ENCODE assay signal across 23 mouse cellular contexts in the genomic region with DNA sequence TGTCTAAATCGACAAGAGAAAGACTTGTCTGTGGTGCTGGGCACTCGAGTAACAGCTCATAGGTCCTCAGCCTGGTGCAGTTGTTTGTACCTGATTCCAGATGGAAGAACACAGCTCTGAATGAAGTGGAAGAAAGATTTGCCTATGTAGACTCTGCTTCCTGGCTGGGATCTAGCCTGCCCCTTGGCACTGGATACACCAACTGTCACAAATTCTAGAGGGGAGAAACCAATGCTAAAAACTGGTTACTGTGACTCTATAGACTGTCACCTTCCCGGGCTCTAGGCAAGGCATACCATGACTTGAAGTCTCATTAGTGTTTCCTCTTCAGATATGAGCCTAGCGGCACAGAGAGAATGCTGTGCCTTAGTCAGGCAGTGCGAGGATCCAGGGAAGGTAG.
DNase-seq lines count a peak whose midpoint lies in the region; ATAC-seq lines count a peak whose summit lies in the region.
"Had no signal": no experiment of that assay in that cellular context is flagged by ENCODE, and none has a peak within 500 bp of the region (broad histone marks: within the 10 kb centered on the region; RNA-seq: fewer than 3 reads in every experiment).

No protein-coding gene starts in this region.

- no peaks in the 10 kb centered on the region for H3K27me3 ChIP-seq in forebrain, embryonic 15.5 days
- no peaks in the 10 kb centered on the region for H3K27me3 ChIP-seq in forebrain, embryonic 11.5 days (ENCODE audit: control insufficient read depth, insufficient read depth, low read length)
- no peaks in the 10 kb centered on the region for H3K27me3 ChIP-seq in hindbrain, embryonic 13.5 days
- no peaks in the 10 kb centered on the region for H3K27me3 ChIP-seq in hindbrain, embryonic 14.5 days (ENCODE audit: control insufficient read depth, insufficient read depth, low read length)
- no peaks in the 10 kb centered on the region for H3K27me3 ChIP-seq in midbrain, embryonic 14.5 days (ENCODE audit: control insufficient read depth, insufficient read depth, low read length)
- no peaks in the 10 kb centered on the region for H3K27me3 ChIP-seq in midbrain, embryonic 10.5 days (ENCODE audit: low read depth, poor library complexity, severe bottlenecking)
- H3K27me3 ChIP-seq: forebrain, embryonic 12.5 days; heart, embryonic 12.5 days; heart, embryonic 15.5 days; hindbrain, embryonic 15.5 days had no signal

- H3K36me3 ChIP-seq in forebrain, embryonic 15.5 days: no peaks in the 10 kb centered on the region
- H3K36me3 ChIP-seq in forebrain, embryonic 11.5 days (ENCODE audit: control insufficient read depth, insufficient read depth, low read length): no peaks in the 10 kb centered on the region
- no peaks in the 10 kb centered on the region for H3K36me3 ChIP-seq in hindbrain, embryonic 13.5 days
- H3K36me3 ChIP-seq in hindbrain, embryonic 14.5 days (replicated peaks; ENCODE audit: control insufficient read depth, insufficient read depth): no peaks in the 10 kb centered on the region
- no peaks in the 10 kb centered on the region for H3K36me3 ChIP-seq in midbrain, embryonic 14.5 days (ENCODE audit: control insufficient read depth, insufficient read depth, low read length)
- H3K36me3 ChIP-seq in midbrain, embryonic 10.5 days: no peaks in the 10 kb centered on the region
- H3K36me3 ChIP-seq: forebrain, embryonic 12.5 days; heart, embryonic 12.5 days; heart, embryonic 15.5 days; hindbrain, embryonic 10.5 days; hindbrain, embryonic 15.5 days had no signal

- no peak overlapping the region for H3K9ac ChIP-seq in forebrain, embryonic 15.5 days (replicated peaks)
- H3K9ac ChIP-seq in forebrain, embryonic 11.5 days (ENCODE audit: low read length): no peak overlapping the region
- no peak overlapping the region for H3K9ac ChIP-seq in hindbrain, embryonic 13.5 days
- H3K9ac ChIP-seq in hindbrain, embryonic 14.5 days: no peak overlapping the region
- no peak overlapping the region for H3K9ac ChIP-seq in midbrain, embryonic 14.5 days (replicated peaks; ENCODE audit: low read length)
- H3K9ac ChIP-seq: forebrain, embryonic 12.5 days; heart, embryonic 12.5 days; heart, embryonic 15.5 days; hindbrain, embryonic 15.5 days had no signal

- ATAC-seq in forebrain, embryonic 15.5 days (replicated peaks): no peak
- ATAC-seq in forebrain, embryonic 11.5 days (replicated peaks; ENCODE audit: low FRiP score): no peak
- ATAC-seq in hindbrain, embryonic 13.5 days (ENCODE audit: low FRiP score): no peak
- no peak for ATAC-seq in hindbrain, embryonic 14.5 days (ENCODE audit: low FRiP score)
- ATAC-seq in midbrain, embryonic 14.5 days (ENCODE audit: low FRiP score, low TSS enrichment): no peak
- ATAC-seq: intestine, postnatal 0 days had no signal

- no peak overlapping the region for H3K4me3 ChIP-seq in forebrain, embryonic 15.5 days
- H3K4me3 ChIP-seq in forebrain, embryonic 11.5 days (ENCODE audit: low read depth, low read length): no peak overlapping the region
- no peak overlapping the region for H3K4me3 ChIP-seq in hindbrain, embryonic 13.5 days
- H3K4me3 ChIP-seq in hindbrain, embryonic 14.5 days (replicated peaks; ENCODE audit: low read length): no peak overlapping the region
- no peak overlapping the region for H3K4me3 ChIP-seq in midbrain, embryonic 14.5 days (replicated peaks; ENCODE audit: low read depth, low read length)
- H3K4me3 ChIP-seq in midbrain, embryonic 10.5 days: no peak overlapping the region
- H3K4me3 ChIP-seq: forebrain, embryonic 12.5 days; heart, embryonic 12.5 days; heart, embryonic 15.5 days; hindbrain, embryonic 10.5 days; hindbrain, embryonic 15.5 days had no signal

- H3K27ac ChIP-seq in forebrain, embryonic 15.5 days (replicated peaks): peak overlapping the region; percentile 71
- H3K27ac ChIP-seq in forebrain, embryonic 11.5 days (ENCODE audit: low read depth, low read length): no peak overlapping the region
- peak overlapping the region; percentile 26; the same call in 1 of the 2 replicates for H3K27ac ChIP-seq in hindbrain, embryonic 13.5 days
- H3K27ac ChIP-seq in hindbrain, embryonic 14.5 days: no peak overlapping the region
- H3K27ac ChIP-seq in midbrain, embryonic 14.5 days (replicated peaks; ENCODE audit: low read depth, low read length): peak overlapping the region; percentile 65
- no peak overlapping the region; the same call in 1 of the 2 replicates for H3K27ac ChIP-seq in midbrain, embryonic 10.5 days (replicated peaks)
- H3K27ac ChIP-seq: forebrain, embryonic 12.5 days; heart, embryonic 15.5 days; hindbrain, embryonic 10.5 days; hindbrain, embryonic 15.5 days had no signal

- H3K4me1 ChIP-seq in forebrain, embryonic 15.5 days: peaks cover 19% of the 10 kb centered on the region
- no peaks in the 10 kb centered on the region for H3K4me1 ChIP-seq in forebrain, embryonic 11.5 days (replicated peaks; ENCODE audit: control insufficient read depth, insufficient read depth, low read length)
- H3K4me1 ChIP-seq in hindbrain, embryonic 13.5 days (replicated peaks): peaks cover 9% of the 10 kb centered on the region
- H3K4me1 ChIP-seq in hindbrain, embryonic 14.5 days (replicated peaks; ENCODE audit: control insufficient read depth, insufficient read depth, low read length): 0 out of 2 replicates have a peak, but pooled peaks cover 6% of the 10 kb centered on the region
- no peaks in the 10 kb centered on the region for H3K4me1 ChIP-seq in midbrain, embryonic 14.5 days (ENCODE audit: control insufficient read depth, insufficient read depth, low read length)
- peaks cover 10% of the 10 kb centered on the region for H3K4me1 ChIP-seq in midbrain, embryonic 10.5 days
- H3K4me1 ChIP-seq: heart, embryonic 12.5 days; heart, embryonic 15.5 days had no signal

- H3K4me2 ChIP-seq in forebrain, embryonic 15.5 days (replicated peaks): no peak overlapping the region
- H3K4me2 ChIP-seq in forebrain, embryonic 11.5 days (ENCODE audit: low read depth, low read length, severe bottlenecking): no peak overlapping the region
- H3K4me2 ChIP-seq in hindbrain, embryonic 13.5 days: no peak overlapping the region
- H3K4me2 ChIP-seq in hindbrain, embryonic 14.5 days (replicated peaks): no peak overlapping the region
- H3K4me2 ChIP-seq in midbrain, embryonic 14.5 days (ENCODE audit: low read length): no peak overlapping the region
- H3K4me2 ChIP-seq: forebrain, embryonic 12.5 days; heart, embryonic 12.5 days; heart, embryonic 15.5 days; hindbrain, embryonic 15.5 days had no signal

- H3K9me3 ChIP-seq in forebrain, embryonic 15.5 days: no peaks in the 10 kb centered on the region
- H3K9me3 ChIP-seq in forebrain, embryonic 11.5 days (ENCODE audit: control insufficient read depth, low read length): no peaks in the 10 kb centered on the region
- no peaks in the 10 kb centered on the region for H3K9me3 ChIP-seq in hindbrain, embryonic 13.5 days
- H3K9me3 ChIP-seq in hindbrain, embryonic 14.5 days (ENCODE audit: control insufficient read depth, low read length): no peaks in the 10 kb centered on the region
- no peaks in the 10 kb centered on the region for H3K9me3 ChIP-seq in midbrain, embryonic 14.5 days (ENCODE audit: control insufficient read depth, low read length)
- H3K9me3 ChIP-seq in midbrain, embryonic 10.5 days (replicated peaks): no peaks in the 10 kb centered on the region
- H3K9me3 ChIP-seq: forebrain, embryonic 12.5 days; heart, embryonic 12.5 days; heart, embryonic 15.5 days; hindbrain, embryonic 10.5 days; hindbrain, embryonic 15.5 days had no signal

- DNase-seq in forebrain, embryonic 11.5 days (ENCODE audit: low spot score): no peak
- no peak for DNase-seq in hindbrain, embryonic 14.5 days (ENCODE audit: low spot score)
- DNase-seq in midbrain, embryonic 14.5 days: peak; percentile 25
- DNase-seq in midbrain, embryonic 10.5 days (ENCODE audit: low spot score): no peak
- no peak for DNase-seq in lung, postnatal 36 days
- DNase-seq: adrenal gland, adult 2 months; adrenal gland, postnatal 14 days; B cell, adult 2 months; cerebellum, adult 11-12 months; cerebellum, adult 8-10 months; cerebellum, postnatal 14 days; gastrocnemius, postnatal 10 days; gastrocnemius, postnatal 36 days; heart, postnatal 10 days; heart, postnatal 36 days had no signal

- 65% methylated on average over 5 of the region's 5 CpGs for WGBS in forebrain, embryonic 15.5 days
- WGBS in forebrain, embryonic 11.5 days: 88% methylated on average over 5 of the region's 5 CpGs
- 79% methylated on average over 5 of the region's 5 CpGs for WGBS in hindbrain, embryonic 13.5 days
- 69% methylated on average over 5 of the region's 5 CpGs for WGBS in hindbrain, embryonic 14.5 days
- WGBS in midbrain, embryonic 14.5 days: 75% methylated on average over 5 of the region's 5 CpGs
- WGBS in midbrain, embryonic 10.5 days: 93% methylated on average over 5 of the region's 5 CpGs

Comparison
In these comparisons a context has a peak if more than half of its experiments do, and no peak if none do; other contexts are left out.
1. H3K27ac ChIP-seq: peak in forebrain, embryonic 15.5 days (single experiment), hindbrain, embryonic 13.5 days (single experiment) and midbrain, embryonic 14.5 days (single experiment); none in forebrain, embryonic 11.5 days (single experiment), hindbrain, embryonic 14.5 days (single experiment) and midbrain, embryonic 10.5 days (single experiment).